Mouse (Mus musculus) right cerebral cortex, postnatal 14 days (tissue): ENCODE data around the gene Vwa8.

ENCODE experiments used
- DNase-seq: peaks from one replicate; pipeline ENCODE4 v3.0.0; 2022

Gene Vwa8

GRCm38 (mm10) chr14:79236261-79236660 is 387.4 kb downstream of the Vwa8 start:
- DNase-seq = no peak

- DNase-seq = no peak
Measured at GRCm38 (mm10) chr14:79239402-79239801, 390.6 kb downstream of the Vwa8 start.

GRCm38 (mm10) chr14:79241057-79241570 is 392.3 kb downstream of the Vwa8 start:
- no peak for DNase-seq

- no peak for DNase-seq
Measured at GRCm38 (mm10) chr14:79241656-79242385, 393.0 kb downstream of the Vwa8 start.

- no peak for DNase-seq
Measured at GRCm38 (mm10) chr14:79242386-79242720, 393.5 kb downstream of the Vwa8 start.

- no peak for DNase-seq
Measured at GRCm38 (mm10) chr14:79243038-79243883, 394.4 kb downstream of the Vwa8 start.

GRCm38 (mm10) chr14:79244571-79244970 is 395.7 kb downstream of the Vwa8 start:
- no peak for DNase-seq

GRCm38 (mm10) chr14:79251727-79252285 is 403.0 kb downstream of the Vwa8 start:
- no peak for DNase-seq
